Mouse (Mus musculus): ENCODE measurements at regions not wholly inside any gene's neighbourhood (a gene's known extent, or its start where the extent isn't known, plus 50 kb on each side); places are given as distances from the start of the nearest gene placed in this dataset.
A peak's percentile ranks its signal among the peaks of the same experiment; 100 is the strongest.

DNA sequence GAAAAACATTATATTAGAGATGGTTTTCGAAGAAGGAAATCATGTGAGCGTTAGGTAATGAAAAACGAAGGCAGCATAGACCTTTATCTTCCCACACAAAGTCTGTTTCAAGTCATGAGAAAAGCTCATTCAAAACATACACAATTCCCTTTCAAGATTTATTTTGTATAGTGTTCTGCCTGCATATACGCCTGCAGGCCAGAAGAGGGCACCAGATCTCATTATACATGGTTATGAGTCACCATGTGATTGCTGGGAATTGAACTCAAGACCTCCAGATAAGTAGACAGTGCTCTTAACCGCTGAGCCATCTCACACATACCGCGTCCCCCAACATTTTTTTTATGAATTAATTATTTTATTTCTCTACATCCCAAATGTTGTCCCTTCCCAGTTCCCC is 578.3 kb upstream of the Ccdc54 start:
- ATAC-seq (ENCODE audit: insufficient number of reproducible peaks, insufficient read depth, low FRiP score, low TSS enrichment): no peak
- Histone ChIP-seq H3K4me3 (no peak overlapping the region), H3K36me3 (no peaks in the 10 kb centered on the region), H3K27me3 (no peaks in the 10 kb centered on the region), H3K27ac (no peak overlapping the region), H3K4me1 (no peaks in the 10 kb centered on the region), H3K4me2 (replicated peaks) (no peak overlapping the region), H3K9me3 (no peaks in the 10 kb centered on the region), H3K9ac (no peak overlapping the region)
- WGBS: 72% methylated on average over 7 of the region's 7 CpGs

DNA sequence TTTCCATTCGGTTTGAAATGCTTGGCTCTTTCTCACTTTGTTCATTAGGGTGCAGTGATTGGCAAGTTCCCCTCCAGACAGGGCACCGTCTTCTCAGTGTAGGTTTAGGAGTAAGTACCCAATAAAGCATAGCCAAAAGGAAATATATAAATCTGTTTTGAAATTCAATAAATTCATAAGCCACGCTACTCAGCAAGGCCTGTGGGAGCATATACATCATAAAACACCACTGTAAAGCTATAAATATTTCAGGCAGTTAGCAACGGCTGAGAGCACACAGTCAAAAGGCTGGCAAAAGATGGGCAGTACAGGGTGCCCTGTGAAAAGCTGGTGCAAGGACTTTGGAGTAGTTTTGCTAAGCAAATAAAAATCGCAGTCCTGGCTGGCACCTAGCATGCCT is 569.8 kb upstream of the Ccdc54 start:
- Histone ChIP-seq H3K4me3 (no peak overlapping the region), H3K27me3 (no peaks in the 10 kb centered on the region), H3K9me3 (no peaks in the 10 kb centered on the region), H3K27ac (no peak overlapping the region), H3K36me3 (no peaks in the 10 kb centered on the region), H3K4me2 (replicated peaks) (no peak overlapping the region), H3K9ac (no peak overlapping the region), H3K4me1 (no peaks in the 10 kb centered on the region)
- no peak for ATAC-seq (ENCODE audit: insufficient number of reproducible peaks, insufficient read depth, low FRiP score, low TSS enrichment)
- 85% methylated on average over 5 of the region's 5 CpGs for WGBS

DNA sequence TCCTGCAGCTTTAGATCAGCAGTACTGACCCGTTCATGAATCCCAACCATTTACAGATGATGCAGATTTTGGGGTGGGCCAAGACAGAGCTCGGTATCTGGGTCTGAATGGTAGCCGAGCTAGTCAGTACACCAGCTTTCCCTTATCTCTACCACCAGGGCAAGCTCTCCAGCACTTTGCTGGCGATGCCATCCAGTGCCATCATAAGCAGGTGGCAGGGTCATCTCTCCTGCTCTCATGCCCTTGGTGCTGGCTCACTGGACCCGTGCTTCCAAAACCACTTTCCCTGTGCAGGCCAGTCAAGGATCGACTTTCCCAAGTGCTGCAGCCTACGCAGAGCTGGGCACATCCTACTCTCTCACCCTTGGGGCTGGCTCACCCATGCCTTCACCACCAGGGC is 547.6 kb upstream of the Ccdc54 start:
- Histone ChIP-seq H3K27ac (no peak overlapping the region), H3K9ac (no peak overlapping the region), H3K4me2 (replicated peaks) (no peak overlapping the region), H3K4me1 (no peaks in the 10 kb centered on the region), H3K9me3 (no peaks in the 10 kb centered on the region), H3K36me3 (no peaks in the 10 kb centered on the region), H3K4me3 (no peak overlapping the region), H3K27me3 (no peaks in the 10 kb centered on the region)
- 83% methylated on average over 7 of the region's 7 CpGs for WGBS
- ATAC-seq (ENCODE audit: insufficient number of reproducible peaks, insufficient read depth, low FRiP score, low TSS enrichment): no peak

DNA sequence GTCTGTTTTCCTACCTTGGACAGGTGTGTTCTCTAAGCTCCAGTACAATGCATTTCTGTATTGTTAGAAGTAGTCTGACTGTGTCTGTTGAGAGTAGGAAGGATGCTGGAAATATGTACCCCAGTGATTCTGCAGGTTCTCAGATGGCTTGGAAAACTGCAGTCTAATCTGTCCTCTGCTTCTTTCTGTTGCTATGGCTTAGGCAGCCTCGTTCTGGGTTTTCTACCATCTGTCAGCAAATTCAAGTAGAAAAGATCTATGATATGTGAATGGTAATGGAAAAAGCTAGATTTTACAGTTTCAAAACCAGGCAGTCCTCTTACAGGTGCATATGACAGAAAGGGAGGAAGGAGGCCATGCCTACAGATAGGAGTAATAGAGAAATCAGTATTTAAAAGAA is 528.9 kb upstream of the Ccdc54 start:
- ATAC-seq (ENCODE audit: insufficient number of reproducible peaks, insufficient read depth, low FRiP score, low TSS enrichment): no peak
- whole genome bisulfite sequencing: 92% methylated on average over 1 of the region's 1 CpGs
- H3K9ac ChIP-seq: no peak overlapping the region
- no peaks in the 10 kb centered on the region for H3K36me3 ChIP-seq
- no peak overlapping the region for H3K4me3 ChIP-seq
- no peak overlapping the region for H3K4me2 ChIP-seq (replicated peaks)
- no peaks in the 10 kb centered on the region for H3K27me3 ChIP-seq
- H3K27ac ChIP-seq: no peak overlapping the region
- no peaks in the 10 kb centered on the region for H3K4me1 ChIP-seq
- no peaks in the 10 kb centered on the region for H3K9me3 ChIP-seq

DNA sequence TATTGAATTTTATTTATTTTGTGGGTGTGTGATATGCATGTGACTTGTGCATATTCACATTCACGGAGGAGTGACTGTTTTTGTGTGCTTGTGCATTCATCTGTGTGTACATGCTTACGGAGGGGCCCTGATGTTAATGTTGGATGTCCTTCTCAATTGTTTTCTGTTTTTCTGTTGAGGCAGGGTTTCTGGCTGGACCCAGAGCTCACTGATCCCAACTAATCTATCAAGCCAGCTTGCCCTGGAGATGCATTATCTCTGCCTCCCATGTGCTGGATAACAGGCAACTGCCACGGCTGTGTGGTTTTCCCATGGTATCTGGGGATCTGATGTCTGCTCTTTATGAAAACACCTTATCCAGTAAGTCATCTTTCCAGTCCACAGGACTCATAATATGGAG is 527.4 kb upstream of the Ccdc54 start:
- H3K9ac ChIP-seq: no peak overlapping the region
- no peak overlapping the region for H3K4me3 ChIP-seq
- H3K9me3 ChIP-seq: no peaks in the 10 kb centered on the region
- 47% methylated on average over 3 of the region's 3 CpGs for WGBS
- no peaks in the 10 kb centered on the region for H3K36me3 ChIP-seq
- ATAC-seq (ENCODE audit: insufficient number of reproducible peaks, insufficient read depth, low FRiP score, low TSS enrichment): no peak
- no peak overlapping the region for H3K27ac ChIP-seq
- no peaks in the 10 kb centered on the region for H3K4me1 ChIP-seq
- H3K4me2 ChIP-seq (replicated peaks): no peak overlapping the region
- no peaks in the 10 kb centered on the region for H3K27me3 ChIP-seq

DNA sequence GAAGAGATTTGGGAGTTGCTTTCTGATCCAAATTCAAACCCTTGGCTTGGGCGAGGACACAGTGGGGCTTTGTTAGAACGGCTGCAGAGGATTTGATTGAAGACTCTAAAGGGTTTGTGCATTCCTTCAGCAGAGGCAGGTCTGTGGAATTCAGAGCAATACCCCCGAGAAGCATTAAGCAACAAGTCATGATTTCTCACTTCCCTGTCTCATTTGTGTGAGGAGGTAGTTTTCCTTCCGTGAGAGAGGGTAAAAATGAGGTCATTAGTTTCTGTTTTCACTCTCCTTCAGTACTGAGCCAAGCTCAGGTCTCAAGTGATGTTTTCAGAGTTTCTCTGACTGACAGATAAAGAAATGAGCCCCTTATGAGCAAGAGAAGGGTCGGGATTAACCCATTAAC is 526.9 kb upstream of the Ccdc54 start:
- ATAC-seq (ENCODE audit: insufficient number of reproducible peaks, insufficient read depth, low FRiP score, low TSS enrichment): peak; percentile 47; the same call in 1 of the 2 replicates
- no peak overlapping the region for H3K9ac ChIP-seq
- no peak overlapping the region for H3K4me3 ChIP-seq
- 9% methylated on average over 5 of the region's 5 CpGs for WGBS
- H3K36me3 ChIP-seq: no peaks in the 10 kb centered on the region
- no peak overlapping the region for H3K27ac ChIP-seq
- peak overlapping the region; percentile 21; the same call in 1 of the 2 replicates for H3K4me2 ChIP-seq (replicated peaks)
- no peaks in the 10 kb centered on the region for H3K9me3 ChIP-seq
- no peaks in the 10 kb centered on the region for H3K27me3 ChIP-seq
- no peaks in the 10 kb centered on the region for H3K4me1 ChIP-seq

DNA sequence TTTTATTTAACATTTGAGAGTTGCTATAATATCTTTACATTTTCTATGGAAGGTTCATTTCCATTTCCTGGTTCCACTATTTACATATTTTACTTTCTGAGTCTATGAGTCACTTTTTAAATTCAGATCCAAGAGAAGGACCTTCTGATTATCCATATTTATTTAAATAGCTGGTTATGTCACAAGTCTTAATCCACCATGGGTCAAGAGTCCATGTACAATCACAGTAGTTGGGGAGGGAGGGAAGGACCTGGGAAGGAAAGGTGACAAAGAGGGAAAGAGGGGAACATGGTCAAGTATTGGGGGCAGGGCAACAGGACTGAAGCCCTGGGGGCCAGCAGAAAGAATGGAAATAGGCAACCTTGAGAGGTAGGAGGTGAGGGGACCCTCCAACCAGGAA is 518.9 kb upstream of the Ccdc54 start:
- H3K27me3 ChIP-seq: no peaks in the 10 kb centered on the region
- no peak for ATAC-seq (ENCODE audit: insufficient number of reproducible peaks, insufficient read depth, low FRiP score, low TSS enrichment)
- H3K9ac ChIP-seq: no peak overlapping the region
- no peak overlapping the region for H3K27ac ChIP-seq
- no peaks in the 10 kb centered on the region for H3K36me3 ChIP-seq
- H3K4me2 ChIP-seq (replicated peaks): no peak overlapping the region
- no peaks in the 10 kb centered on the region for H3K4me1 ChIP-seq
- no peaks in the 10 kb centered on the region for H3K9me3 ChIP-seq
- no peak overlapping the region for H3K4me3 ChIP-seq

DNA sequence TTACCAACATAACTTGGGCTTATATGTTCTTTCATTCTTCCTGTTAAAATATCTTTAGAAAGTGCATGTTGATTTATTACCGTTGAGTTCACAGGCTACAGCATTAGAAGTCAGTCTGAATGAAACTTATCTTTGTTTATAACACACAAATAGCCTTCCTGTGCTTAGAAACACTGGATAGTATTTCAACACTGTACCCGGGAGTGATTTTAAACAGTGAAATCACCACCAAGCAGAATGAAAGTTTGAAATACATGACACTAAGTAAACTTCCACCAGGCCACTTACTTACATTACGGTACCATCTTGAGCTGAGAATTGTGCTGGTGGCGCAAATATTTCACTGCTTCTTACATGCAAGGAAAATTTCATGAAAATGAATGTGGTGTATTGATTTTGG is 516.5 kb upstream of the Ccdc54 start:
- no peak overlapping the region for H3K9ac ChIP-seq
- no peaks in the 10 kb centered on the region for H3K4me1 ChIP-seq
- H3K36me3 ChIP-seq: no peaks in the 10 kb centered on the region
- ATAC-seq (ENCODE audit: insufficient number of reproducible peaks, insufficient read depth, low FRiP score, low TSS enrichment): no peak
- H3K27ac ChIP-seq: no peak overlapping the region
- H3K27me3 ChIP-seq: no peaks in the 10 kb centered on the region
- H3K4me2 ChIP-seq (replicated peaks): no peak overlapping the region
- H3K4me3 ChIP-seq: no peak overlapping the region
- H3K9me3 ChIP-seq: no peaks in the 10 kb centered on the region
- WGBS: 67% methylated on average over 4 of the region's 4 CpGs

DNA sequence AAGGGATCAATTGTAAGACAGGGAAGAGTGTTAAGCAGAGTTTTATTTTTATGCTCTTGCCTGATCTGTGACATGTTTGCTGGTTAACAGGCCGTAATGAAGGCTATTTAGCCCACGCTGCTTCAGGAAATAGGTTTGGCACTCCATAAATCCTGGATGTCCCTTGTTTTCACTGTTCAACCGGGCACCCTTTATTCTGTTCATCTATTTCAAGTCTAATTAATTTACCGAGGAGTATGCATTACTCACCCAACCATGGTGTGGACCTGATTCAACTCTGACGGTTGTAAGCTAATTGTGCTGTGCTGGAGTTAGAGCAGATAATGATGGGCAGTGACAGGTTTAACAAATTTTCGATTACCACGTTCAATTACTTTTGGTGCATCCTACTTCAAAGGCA is 495.6 kb upstream of the Ccdc54 start:
- WGBS: 78% methylated on average over 7 of the region's 7 CpGs
- ATAC-seq (ENCODE audit: insufficient number of reproducible peaks, insufficient read depth, low FRiP score, low TSS enrichment): no peak
- H3K36me3 ChIP-seq: no peaks in the 10 kb centered on the region
- no peak overlapping the region for H3K27ac ChIP-seq
- no peaks in the 10 kb centered on the region for H3K9me3 ChIP-seq
- H3K27me3 ChIP-seq: no peaks in the 10 kb centered on the region
- no peaks in the 10 kb centered on the region for H3K4me1 ChIP-seq
- H3K9ac ChIP-seq: no peak overlapping the region
- no peak overlapping the region for H3K4me2 ChIP-seq (replicated peaks)
- H3K4me3 ChIP-seq: no peak overlapping the region

DNA sequence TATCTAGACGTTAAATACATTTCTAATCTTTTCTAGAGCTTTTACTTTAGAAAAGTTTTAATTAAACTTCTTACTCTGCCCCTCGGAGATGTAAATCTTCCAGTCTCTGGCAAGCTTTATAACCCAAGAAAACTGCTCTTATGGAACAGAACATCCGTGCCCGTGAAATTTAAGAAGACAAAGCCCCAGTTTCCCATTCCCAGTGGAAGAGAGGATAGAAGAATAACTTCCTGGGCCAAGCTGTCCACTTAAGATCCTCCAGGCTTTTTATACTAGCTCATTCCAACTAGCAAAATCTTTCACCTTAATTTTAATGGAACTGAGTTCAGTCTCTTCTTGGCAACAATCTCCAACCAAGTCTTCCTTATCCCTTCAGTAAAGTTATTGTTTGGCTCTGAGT is 489.2 kb upstream of the Ccdc54 start:
- Histone ChIP-seq H3K4me3 (no peak overlapping the region), H3K27ac (no peak overlapping the region), H3K4me2 (replicated peaks) (no peak overlapping the region), H3K9me3 (no peaks in the 10 kb centered on the region), H3K4me1 (no peaks in the 10 kb centered on the region), H3K36me3 (no peaks in the 10 kb centered on the region), H3K27me3 (no peaks in the 10 kb centered on the region), H3K9ac (no peak overlapping the region)
- WGBS: 67% methylated on average over 4 of the region's 4 CpGs
- ATAC-seq (ENCODE audit: insufficient number of reproducible peaks, insufficient read depth, low FRiP score, low TSS enrichment): no peak

DNA sequence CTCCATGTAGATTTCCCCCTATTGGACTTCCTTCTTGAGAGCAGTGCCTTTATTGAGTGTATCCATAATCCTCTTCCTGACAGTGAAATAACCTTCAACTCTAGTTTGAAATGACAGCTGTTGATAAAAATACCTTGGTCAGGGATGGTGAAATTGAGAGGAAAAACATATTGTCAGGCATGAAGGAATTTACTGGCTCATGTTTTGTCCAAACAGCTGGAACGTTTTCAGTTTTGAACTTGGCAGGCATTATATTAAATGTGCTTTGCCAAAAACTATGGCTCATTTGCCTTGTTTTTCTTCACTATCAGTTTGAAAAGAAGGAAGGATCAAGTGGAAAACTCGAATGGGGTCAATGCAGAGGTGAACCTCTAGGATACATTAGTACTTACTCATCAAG is 457.7 kb upstream of the Ccdc54 start:
- no peaks in the 10 kb centered on the region for H3K36me3 ChIP-seq
- H3K4me3 ChIP-seq: no peak overlapping the region
- no peak overlapping the region for H3K9ac ChIP-seq
- no peak overlapping the region for H3K4me2 ChIP-seq (replicated peaks)
- H3K27me3 ChIP-seq: no peaks in the 10 kb centered on the region
- no peaks in the 10 kb centered on the region for H3K9me3 ChIP-seq
- no peak overlapping the region for H3K27ac ChIP-seq
- H3K4me1 ChIP-seq: no peaks in the 10 kb centered on the region
- 55% methylated on average over 2 of the region's 2 CpGs for WGBS
- no peak for ATAC-seq (ENCODE audit: insufficient number of reproducible peaks, insufficient read depth, low FRiP score, low TSS enrichment)

DNA sequence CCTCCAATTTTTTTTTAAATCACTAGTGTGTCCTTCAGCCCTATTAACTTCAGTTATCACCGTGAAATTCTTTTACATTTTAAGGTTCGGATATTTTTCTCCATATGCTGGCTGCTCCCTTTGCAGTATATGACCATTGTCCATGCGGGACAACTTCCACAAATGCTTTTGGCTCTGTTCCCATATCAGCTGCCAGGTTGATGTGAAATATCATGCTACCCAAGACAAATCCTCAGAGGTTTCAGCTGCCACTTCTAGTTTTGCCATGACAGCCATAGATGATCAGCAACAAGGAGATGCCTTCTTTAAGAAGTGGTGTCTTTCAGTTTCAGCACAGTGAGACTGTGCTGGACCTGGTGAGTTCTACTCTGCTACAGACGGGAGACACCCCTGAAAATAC is 457.2 kb upstream of the Ccdc54 start:
- Histone ChIP-seq H3K9ac (no peak overlapping the region), H3K9me3 (no peaks in the 10 kb centered on the region), H3K27ac (no peak overlapping the region), H3K27me3 (no peaks in the 10 kb centered on the region), H3K36me3 (no peaks in the 10 kb centered on the region), H3K4me2 (replicated peaks) (no peak overlapping the region), H3K4me3 (no peak overlapping the region), H3K4me1 (no peaks in the 10 kb centered on the region)
- ATAC-seq (ENCODE audit: insufficient number of reproducible peaks, insufficient read depth, low FRiP score, low TSS enrichment): no peak
- WGBS: 85% methylated on average over 4 of the region's 4 CpGs

DNA sequence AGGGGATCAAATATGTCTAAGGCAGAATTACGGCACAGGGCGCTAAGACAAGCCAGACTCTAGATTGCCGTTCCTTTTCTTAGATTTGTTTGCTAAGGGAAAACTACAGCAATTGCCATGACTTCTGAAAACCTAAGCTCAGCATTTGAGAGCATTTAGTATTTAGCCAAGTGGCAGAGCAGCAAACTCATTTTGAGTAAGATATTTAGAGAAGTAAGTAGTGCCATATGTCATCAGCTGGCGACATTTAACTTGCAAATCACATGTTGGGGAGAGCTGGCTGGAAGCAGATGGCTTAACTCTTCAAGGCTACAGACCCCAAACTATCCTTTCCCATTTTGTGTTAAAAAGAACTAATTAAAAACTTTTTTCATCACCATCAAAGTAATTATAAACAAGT is 450.4 kb upstream of the Ccdc54 start:
- no peak overlapping the region for H3K4me2 ChIP-seq (replicated peaks)
- H3K27me3 ChIP-seq: no peaks in the 10 kb centered on the region
- no peak overlapping the region for H3K27ac ChIP-seq
- WGBS: 74% methylated on average over 4 of the region's 4 CpGs
- H3K9ac ChIP-seq: no peak overlapping the region
- no peaks in the 10 kb centered on the region for H3K36me3 ChIP-seq
- no peaks in the 10 kb centered on the region for H3K4me1 ChIP-seq
- H3K9me3 ChIP-seq: no peaks in the 10 kb centered on the region
- no peak overlapping the region for H3K4me3 ChIP-seq
- no peak for ATAC-seq (ENCODE audit: insufficient number of reproducible peaks, insufficient read depth, low FRiP score, low TSS enrichment)
